11 mouse cellular contexts compared by ENCODE assay signal in the genomic region with DNA sequence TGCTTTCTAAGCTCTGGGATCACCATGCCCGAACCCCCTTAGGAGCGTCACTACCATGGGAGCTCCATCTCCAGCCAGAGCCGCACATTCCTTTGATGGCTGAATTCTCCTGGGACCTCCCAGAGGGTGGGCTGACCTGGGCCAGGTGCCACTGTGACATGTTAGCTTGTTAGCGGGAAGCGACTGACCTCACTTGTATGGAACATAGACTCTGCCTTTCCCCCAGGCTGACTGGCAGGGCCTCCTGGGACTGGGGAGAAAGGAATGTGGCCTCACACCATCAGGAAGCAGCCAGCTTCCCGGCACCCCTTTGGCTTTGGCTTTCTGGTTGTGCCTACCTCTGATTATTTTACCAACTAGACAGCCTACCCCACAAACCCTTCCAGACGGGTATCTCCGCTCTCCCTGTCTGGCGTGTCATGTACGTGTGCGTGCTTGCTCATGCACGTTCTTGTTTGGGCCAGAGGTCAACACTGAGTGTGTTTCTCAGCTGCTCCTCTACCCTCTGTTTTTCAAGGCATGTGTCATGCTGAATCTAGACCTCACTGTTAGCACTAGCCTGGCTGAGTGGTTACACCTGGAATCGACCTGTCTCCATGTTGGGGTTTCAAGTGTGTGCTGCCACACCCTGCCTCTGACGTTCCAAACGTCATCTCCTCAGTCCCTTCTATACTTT.
DNase-seq lines count a peak whose midpoint lies in the region; ATAC-seq and TF ChIP-seq lines count a peak whose summit lies in the region.
"Had no signal": no experiment of that assay in that cellular context is flagged by ENCODE, and none has a peak within 500 bp of the region (broad histone marks: within the 10 kb centered on the region; RNA-seq: fewer than 3 reads in every experiment).

No protein-coding gene starts in this region.

- no peak overlapping the region for H3K4me2 ChIP-seq in heart, embryonic 12.5 days
- H3K4me2 ChIP-seq in embryonic facial prominence, embryonic 13.5 days = no peak overlapping the region
- H3K4me2 ChIP-seq in kidney, embryonic 14.5 days (replicated peaks; ENCODE audit: low read depth, low read length) = no peak overlapping the region
- no peak overlapping the region for H3K4me2 ChIP-seq in liver, embryonic 16.5 days (ENCODE audit: low read depth, low read length)
- H3K4me2 ChIP-seq: hindbrain, embryonic 15.5 days; midbrain, embryonic 13.5 days had no signal

- H3K9me3 ChIP-seq in heart, embryonic 12.5 days (replicated peaks) = no peaks in the 10 kb centered on the region
- 0 out of 2 replicates have a peak, but pooled peaks cover 3% of the 10 kb centered on the region for H3K9me3 ChIP-seq in embryonic facial prominence, embryonic 13.5 days
- no peaks in the 10 kb centered on the region for H3K9me3 ChIP-seq in kidney, embryonic 14.5 days (ENCODE audit: control insufficient read depth, low read length)
- H3K9me3 ChIP-seq in liver, embryonic 16.5 days (replicated peaks; ENCODE audit: control insufficient read depth, low read length) = no peaks in the 10 kb centered on the region
- H3K9me3 ChIP-seq: hindbrain, embryonic 15.5 days; midbrain, embryonic 13.5 days had no signal

- no peak overlapping the region for H3K9ac ChIP-seq in heart, embryonic 12.5 days
- H3K9ac ChIP-seq in embryonic facial prominence, embryonic 13.5 days = no peak overlapping the region
- no peak overlapping the region for H3K9ac ChIP-seq in kidney, embryonic 14.5 days (ENCODE audit: low read depth, low read length)
- H3K9ac ChIP-seq in liver, embryonic 16.5 days (ENCODE audit: low read depth, low read length) = no peak overlapping the region
- H3K9ac ChIP-seq: hindbrain, embryonic 15.5 days; midbrain, embryonic 13.5 days had no signal

- no peak for TF ChIP-seq CTCF in layer of hippocampus, adult 2 months (conservative IDR thresholded peaks at IDR 0.05)

- H3K27ac ChIP-seq in heart, embryonic 12.5 days (ENCODE audit: poor library complexity, severe bottlenecking) = peak overlapping the region; percentile 90
- peak overlapping the region; percentile 95 for H3K27ac ChIP-seq in embryonic facial prominence, embryonic 13.5 days
- peak overlapping the region; percentile 77 for H3K27ac ChIP-seq in kidney, embryonic 14.5 days (ENCODE audit: low read depth, low read length)
- peak overlapping the region; percentile 95 for H3K27ac ChIP-seq in liver, embryonic 16.5 days (ENCODE audit: low read length)
- H3K27ac ChIP-seq in layer of hippocampus, adult 2 months = no peak overlapping the region
- H3K27ac ChIP-seq: hindbrain, embryonic 15.5 days; midbrain, embryonic 13.5 days had no signal

- ATAC-seq in heart, embryonic 12.5 days (ENCODE audit: insufficient number of reproducible peaks, low FRiP score) = no peak
- ATAC-seq in embryonic facial prominence, embryonic 13.5 days (ENCODE audit: insufficient number of reproducible peaks, insufficient read depth, low FRiP score, low TSS enrichment, low read depth) = no peak
- ATAC-seq in kidney, embryonic 14.5 days (ENCODE audit: low FRiP score, low TSS enrichment) = no peak
- ATAC-seq in liver, embryonic 16.5 days (ENCODE audit: low read depth) = no peak
- ATAC-seq: midbrain, embryonic 13.5 days had no signal

- intact Hi-C loops in heart, postnatal 36 days (cut with DNase I) = loop anchor here (2.0 kb wide), 1 partner anchor 17 kb away; no protein-coding TSS in a partner anchor

- no peak overlapping the region for H3K4me3 ChIP-seq in heart, embryonic 12.5 days
- H3K4me3 ChIP-seq in embryonic facial prominence, embryonic 13.5 days = no peak overlapping the region
- H3K4me3 ChIP-seq in kidney, embryonic 14.5 days (ENCODE audit: low read length) = no peak overlapping the region
- H3K4me3 ChIP-seq in liver, embryonic 16.5 days (ENCODE audit: low read depth, low read length) = no peak overlapping the region
- H3K4me3 ChIP-seq in layer of hippocampus, adult 2 months = no peak overlapping the region
- H3K4me3 ChIP-seq: hindbrain, embryonic 15.5 days; midbrain, embryonic 13.5 days had no signal

- no peak for DNase-seq in heart, postnatal 36 days
- no peak for DNase-seq in layer of hippocampus, adult 2 months (ENCODE audit: low spot score in 2 of 2)
- DNase-seq in gastrocnemius, adult 18-20 months (ENCODE audit: low spot score) = no peak
- DNase-seq in cerebellum, adult 8-10 months = no peak
- DNase-seq: retina, postnatal 1 day had no signal

- H3K27me3 ChIP-seq in heart, embryonic 12.5 days (replicated peaks) = no peaks in the 10 kb centered on the region
- no peaks in the 10 kb centered on the region for H3K27me3 ChIP-seq in embryonic facial prominence, embryonic 13.5 days
- H3K27me3 ChIP-seq in kidney, embryonic 14.5 days (ENCODE audit: control insufficient read depth, insufficient read depth, low read length) = no peaks in the 10 kb centered on the region
- H3K27me3 ChIP-seq in liver, embryonic 16.5 days (ENCODE audit: control insufficient read depth, insufficient read depth, low read depth, low read length) = no peaks in the 10 kb centered on the region
- H3K27me3 ChIP-seq: hindbrain, embryonic 15.5 days; midbrain, embryonic 13.5 days had no signal

- peaks cover 33% of the 10 kb centered on the region for H3K36me3 ChIP-seq in heart, embryonic 12.5 days
- H3K36me3 ChIP-seq in embryonic facial prominence, embryonic 13.5 days = peaks cover 56% of the 10 kb centered on the region
- H3K36me3 ChIP-seq in kidney, embryonic 14.5 days (ENCODE audit: control insufficient read depth, insufficient read depth, low read length) = peaks cover 11% of the 10 kb centered on the region; the same call in 1 of the 2 replicates
- H3K36me3 ChIP-seq in liver, embryonic 16.5 days (ENCODE audit: control insufficient read depth, insufficient read depth) = no peaks in the 10 kb centered on the region; the same call in 1 of the 2 replicates

- 58% methylated on average over 15 of the region's 15 CpGs for WGBS in heart, embryonic 12.5 days
- 64% methylated on average over 15 of the region's 15 CpGs for WGBS in embryonic facial prominence, embryonic 13.5 days
- 57% methylated on average over 15 of the region's 15 CpGs for whole genome bisulfite sequencing in kidney, embryonic 14.5 days
- WGBS in liver, embryonic 16.5 days (ENCODE audit: insufficient replicate concordance) = 81% methylated on average over 15 of the region's 15 CpGs

- H3K4me1 ChIP-seq in heart, embryonic 12.5 days (replicated peaks) = peaks cover 76% of the 10 kb centered on the region
- H3K4me1 ChIP-seq in embryonic facial prominence, embryonic 13.5 days = peaks cover 63% of the 10 kb centered on the region
- peaks cover 46% of the 10 kb centered on the region for H3K4me1 ChIP-seq in kidney, embryonic 14.5 days (ENCODE audit: control insufficient read depth, insufficient read depth, low read length)
- peaks cover 64% of the 10 kb centered on the region for H3K4me1 ChIP-seq in liver, embryonic 16.5 days (ENCODE audit: control insufficient read depth, low read depth, low read length)
